Mouse (Mus musculus): ENCODE results near the gene Hsp90aa1. TPM values are rescaled to one million over a fixed set of nuclear protein-coding genes. Genes with fewer than 3 reads are reported as not detected.
A peak's percentile ranks its signal among the peaks of the same experiment; 100 is the strongest.
"Not testable (repeated sequence)": the region's sequence is repeated elsewhere in the genome, so short reads cannot be mapped to it uniquely, and the experiment has no call there.

The Hsp90aa1 gene
- 622 and 694 TPM in 2 replicates for polyA plus RNA-seq (2015; fragmentation: Nextera tagmentation; extraction: Ambion mirVana)

DNA sequence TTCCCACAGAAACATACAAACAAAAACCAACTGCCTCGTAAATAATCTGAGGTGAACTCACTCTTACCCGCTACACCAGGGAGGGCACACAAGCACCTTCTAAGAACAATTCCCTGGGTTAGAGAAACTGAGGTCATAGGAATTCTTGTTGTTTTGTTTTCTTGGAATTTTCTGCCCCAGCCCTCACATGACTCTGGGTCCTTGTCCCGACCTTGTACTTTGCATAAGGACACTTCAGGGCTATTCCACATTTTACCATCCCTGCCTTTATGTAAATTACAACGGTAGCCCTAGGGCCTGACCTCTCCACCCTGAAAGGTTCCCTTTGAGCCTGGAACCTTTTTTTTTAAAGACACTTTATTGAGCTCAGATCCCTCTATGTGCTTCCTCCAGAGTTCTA is at the start of gene Hsp90aa1:
TSS of gene Hsp90aa1 (minus strand) at position 173 of the 400 bp plus-strand sequence.
- ATAC-seq (replicated peaks; ENCODE audit: extremely low read depth, insufficient read depth, low FRiP score): no peak
- 44% methylated on average over 4 of the region's 4 CpGs for WGBS
- Histone ChIP-seq H3K4me1 (ENCODE audit: control insufficient read depth, insufficient read depth, low read length) (peaks cover 20% of the 10 kb centered on the region), H3K27me3 (ENCODE audit: control insufficient read depth, insufficient read depth, low read length) (no peaks in the 10 kb centered on the region), H3K36me3 (ENCODE audit: control insufficient read depth, insufficient read depth) (no peaks in the 10 kb centered on the region), H3K9me3 (replicated peaks; ENCODE audit: control insufficient read depth, low read length) (no peaks in the 10 kb centered on the region), H3K9ac (ENCODE audit: low read length) (peak within 1 kb of the TSS; percentile 44), H3K4me2 (ENCODE audit: low read depth, low read length) (peak within 1 kb of the TSS; percentile 56), H3K4me3 (ENCODE audit: low read length) (peak within 1 kb of the TSS; percentile 31), H3K27ac (ENCODE audit: low read length) (peak within 1 kb of the TSS; percentile 64)

GRCm38 (mm10) chr12:110750770-110751439 is 48.4 kb upstream of the Hsp90aa1 start:
- H3K4me3 ChIP-seq (ENCODE audit: low read length): no peak overlapping the region
- H3K27ac ChIP-seq (ENCODE audit: low read length): no peak overlapping the region
- no peaks in the 10 kb centered on the region for H3K27me3 ChIP-seq (ENCODE audit: control insufficient read depth, insufficient read depth, low read length)
- no peak for ATAC-seq (replicated peaks; ENCODE audit: extremely low read depth, insufficient read depth, low FRiP score)
- 69% methylated on average over 10 of the region's 10 CpGs for WGBS
- H3K9ac ChIP-seq (ENCODE audit: low read length): no peak overlapping the region
- H3K36me3 ChIP-seq (ENCODE audit: control insufficient read depth, insufficient read depth): peaks cover 9% of the 10 kb centered on the region; the same call in 1 of the 2 replicates
- no peaks in the 10 kb centered on the region; the same call in 1 of the 2 replicates for H3K9me3 ChIP-seq (replicated peaks; ENCODE audit: control insufficient read depth, low read length)
- H3K4me1 ChIP-seq (ENCODE audit: control insufficient read depth, insufficient read depth, low read length): no peaks in the 10 kb centered on the region
- no peak overlapping the region for H3K4me2 ChIP-seq (ENCODE audit: low read depth, low read length)

GRCm38 (mm10) chr12:110738158-110738921 is 35.8 kb upstream of the Hsp90aa1 start:
- Histone ChIP-seq H3K9ac (ENCODE audit: low read length) (peak overlapping the region; percentile 98), H3K4me1 (ENCODE audit: control insufficient read depth, insufficient read depth, low read length) (peaks cover 20% of the 10 kb centered on the region), H3K27me3 (ENCODE audit: control insufficient read depth, insufficient read depth, low read length) (no peaks in the 10 kb centered on the region), H3K36me3 (ENCODE audit: control insufficient read depth, insufficient read depth) (no peaks in the 10 kb centered on the region), H3K4me2 (ENCODE audit: low read depth, low read length) (peak overlapping the region; percentile 92), H3K9me3 (replicated peaks; ENCODE audit: control insufficient read depth, low read length) (no peaks in the 10 kb centered on the region), H3K4me3 (ENCODE audit: low read length) (peak overlapping the region; percentile 100), H3K27ac (ENCODE audit: low read length) (peak overlapping the region; percentile 90)
- ATAC-seq (replicated peaks; ENCODE audit: extremely low read depth, insufficient read depth, low FRiP score): peak; percentile 47
- WGBS: under 1% methylated on average over 59 of the region's 72 CpGs

DNA sequence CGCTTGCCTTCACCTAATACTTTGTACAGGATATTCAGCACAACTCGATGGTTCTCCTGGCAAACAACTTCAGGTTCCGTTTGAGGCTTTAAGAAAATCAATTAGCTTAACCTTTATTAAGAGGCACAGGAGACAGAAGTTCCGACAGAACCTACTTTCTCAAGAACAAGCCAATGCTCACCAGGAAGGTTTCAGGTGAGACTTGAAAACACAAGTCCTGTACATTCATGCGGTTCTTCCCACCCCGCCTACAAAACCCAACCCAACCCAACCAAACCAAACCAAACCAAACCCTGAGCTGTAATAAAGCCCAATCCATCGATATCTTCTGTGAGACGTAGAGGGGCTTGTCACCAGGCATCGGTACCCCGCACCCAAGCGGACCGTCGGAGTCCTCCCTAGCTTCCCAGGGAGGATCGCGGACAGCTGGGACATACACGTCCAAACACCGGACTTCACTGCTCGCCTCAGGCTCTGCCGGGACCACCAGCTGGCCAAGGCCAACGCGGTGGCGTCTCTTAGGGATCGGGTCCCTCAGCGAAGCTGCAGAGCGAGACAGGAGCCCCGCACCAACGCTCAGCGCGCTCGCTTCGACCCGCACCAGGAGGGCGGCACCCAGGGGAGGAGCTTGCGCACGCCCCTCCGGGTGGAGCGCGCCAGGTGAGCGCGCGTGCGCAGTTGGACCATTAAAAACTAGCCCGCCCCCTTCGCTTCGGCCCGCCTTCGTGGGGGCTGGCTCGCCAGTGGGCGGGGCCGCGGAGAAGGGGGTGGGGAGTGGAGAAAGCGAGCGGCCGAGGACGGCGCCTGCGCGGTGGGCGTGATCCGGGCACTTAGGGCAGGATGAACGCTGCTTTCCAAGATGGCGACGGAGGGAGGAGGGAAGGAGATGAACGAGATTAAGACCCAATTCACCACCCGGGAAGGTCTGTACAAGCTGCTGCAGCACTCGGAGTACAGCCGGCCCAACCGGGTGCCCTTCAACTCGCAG is 34.9 kb upstream of the Hsp90aa1 start, which contains the start of gene Wdr20:
TSS of gene Wdr20 (plus strand) at position 775 of the 988 bp plus-strand sequence.
- Histone ChIP-seq H3K9me3 (replicated peaks; ENCODE audit: control insufficient read depth, low read length) (no peaks in the 10 kb centered on the region), H3K36me3 (ENCODE audit: control insufficient read depth, insufficient read depth) (no peaks in the 10 kb centered on the region), H3K9ac (ENCODE audit: low read length) (peak within 1 kb of the TSS; percentile 98), H3K27me3 (ENCODE audit: control insufficient read depth, insufficient read depth, low read length) (no peaks in the 10 kb centered on the region), H3K4me1 (ENCODE audit: control insufficient read depth, insufficient read depth, low read length) (peaks cover 20% of the 10 kb centered on the region), H3K4me3 (ENCODE audit: low read length) (peak within 1 kb of the TSS; percentile 100), H3K4me2 (ENCODE audit: low read depth, low read length) (peak within 1 kb of the TSS; percentile 92), H3K27ac (ENCODE audit: low read length) (peak within 1 kb of the TSS; percentile 90)
- ATAC-seq (replicated peaks; ENCODE audit: extremely low read depth, insufficient read depth, low FRiP score): peak; percentile 98
- WGBS: under 1% methylated on average over 69 of the region's 69 CpGs

DNA sequence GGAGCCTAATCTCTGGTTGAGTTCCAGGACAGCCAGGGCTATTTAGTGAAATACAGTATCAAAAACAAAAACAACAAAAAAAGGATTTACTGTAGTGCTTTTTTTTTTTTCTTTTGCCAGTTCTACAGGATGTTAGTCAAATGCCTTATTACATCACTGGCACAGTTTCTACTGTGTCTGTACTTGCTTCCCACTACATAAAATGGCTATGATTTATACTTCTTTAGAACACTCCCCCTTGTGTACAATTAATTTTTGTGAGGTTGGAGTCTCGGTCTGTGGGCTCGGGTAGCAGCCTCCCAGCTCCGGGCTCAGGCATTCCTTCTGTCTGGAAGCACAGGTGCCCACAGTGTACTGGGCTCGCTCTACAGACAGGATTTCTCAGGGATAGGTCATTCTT is 34.1 kb upstream of the Hsp90aa1 start:
- Histone ChIP-seq H3K27me3 (ENCODE audit: control insufficient read depth, insufficient read depth, low read length) (no peaks in the 10 kb centered on the region), H3K36me3 (ENCODE audit: control insufficient read depth, insufficient read depth) (no peaks in the 10 kb centered on the region), H3K4me3 (ENCODE audit: low read length) (peak overlapping the region; percentile 100), H3K4me2 (ENCODE audit: low read depth, low read length) (peak overlapping the region; percentile 71), H3K4me1 (ENCODE audit: control insufficient read depth, insufficient read depth, low read length) (peaks cover 20% of the 10 kb centered on the region), H3K27ac (ENCODE audit: low read length) (no peak overlapping the region), H3K9me3 (replicated peaks; ENCODE audit: control insufficient read depth, low read length) (no peaks in the 10 kb centered on the region), H3K9ac (ENCODE audit: low read length) (peak overlapping the region; percentile 63)
- no peak for ATAC-seq (replicated peaks; ENCODE audit: extremely low read depth, insufficient read depth, low FRiP score)
- WGBS: 11% methylated on average over 4 of the region's 4 CpGs

- 91% methylated on average over 3 of the region's 3 CpGs for WGBS
- H3K27ac ChIP-seq (ENCODE audit: low read length); H3K4me1 ChIP-seq (ENCODE audit: control insufficient read depth, insufficient read depth, low read length); H3K9me3 ChIP-seq (replicated peaks; ENCODE audit: control insufficient read depth, low read length); ATAC-seq (replicated peaks; ENCODE audit: extremely low read depth, insufficient read depth, low FRiP score); H3K9ac ChIP-seq (ENCODE audit: low read length); H3K36me3 ChIP-seq (ENCODE audit: control insufficient read depth, insufficient read depth); H3K4me3 ChIP-seq (ENCODE audit: low read length); H3K27me3 ChIP-seq (ENCODE audit: control insufficient read depth, insufficient read depth, low read length); H3K4me2 ChIP-seq (ENCODE audit: low read depth, low read length): not testable (repeated sequence)
Observed at GRCm38 (mm10) chr12:110733254-110733653, 30.7 kb upstream of the Hsp90aa1 start.

GRCm38 (mm10) chr12:110726428-110726827 is 23.9 kb upstream of the Hsp90aa1 start:
- H3K4me3 ChIP-seq (ENCODE audit: low read length): no peak overlapping the region
- H3K9me3 ChIP-seq (replicated peaks; ENCODE audit: control insufficient read depth, low read length): no peaks in the 10 kb centered on the region
- no peak overlapping the region for H3K9ac ChIP-seq (ENCODE audit: low read length)
- ATAC-seq (replicated peaks; ENCODE audit: extremely low read depth, insufficient read depth, low FRiP score): no peak
- no peak overlapping the region for H3K4me2 ChIP-seq (ENCODE audit: low read depth, low read length)
- WGBS: 53% methylated on average over 1 of the region's 1 CpGs
- H3K36me3 ChIP-seq (ENCODE audit: control insufficient read depth, insufficient read depth): no peaks in the 10 kb centered on the region
- no peak overlapping the region for H3K27ac ChIP-seq (ENCODE audit: low read length)
- no peaks in the 10 kb centered on the region for H3K27me3 ChIP-seq (ENCODE audit: control insufficient read depth, insufficient read depth, low read length)
- no peaks in the 10 kb centered on the region for H3K4me1 ChIP-seq (ENCODE audit: control insufficient read depth, insufficient read depth, low read length)

DNA sequence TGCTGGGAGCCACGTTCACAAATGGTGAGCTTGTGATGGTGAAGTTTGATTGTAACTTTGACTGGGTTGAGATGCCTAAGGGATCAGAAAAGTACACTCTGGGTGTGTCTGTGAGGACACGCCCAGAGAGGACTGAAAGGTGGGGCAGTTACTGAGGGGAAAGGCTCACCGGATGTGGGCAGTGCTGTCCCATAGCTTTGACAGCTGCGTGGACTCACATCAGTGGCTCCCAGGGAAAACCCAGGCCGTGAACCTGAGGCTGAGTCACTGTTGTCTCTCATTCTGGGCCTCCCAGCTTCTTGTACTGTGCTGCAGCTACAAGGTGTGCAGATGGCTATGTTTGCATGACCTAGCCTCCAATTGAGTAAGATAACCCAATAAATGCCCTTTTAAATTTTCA is 23.0 kb upstream of the Hsp90aa1 start:
- no peak overlapping the region for H3K4me3 ChIP-seq (ENCODE audit: low read length)
- no peaks in the 10 kb centered on the region for H3K4me1 ChIP-seq (ENCODE audit: control insufficient read depth, insufficient read depth, low read length)
- H3K27ac ChIP-seq (ENCODE audit: low read length): no peak overlapping the region
- no peak overlapping the region for H3K4me2 ChIP-seq (ENCODE audit: low read depth, low read length)
- no peaks in the 10 kb centered on the region for H3K36me3 ChIP-seq (ENCODE audit: control insufficient read depth, insufficient read depth)
- 0 out of 2 replicates have a peak, but pooled peaks cover under 1% of the 10 kb centered on the region for H3K27me3 ChIP-seq (ENCODE audit: control insufficient read depth, insufficient read depth, low read length)
- no peak overlapping the region for H3K9ac ChIP-seq (ENCODE audit: low read length)
- no peak for ATAC-seq (replicated peaks; ENCODE audit: extremely low read depth, insufficient read depth, low FRiP score)
- WGBS: 83% methylated on average over 5 of the region's 5 CpGs
- no peaks in the 10 kb centered on the region for H3K9me3 ChIP-seq (replicated peaks; ENCODE audit: control insufficient read depth, low read length)

Data from heart, embryonic 16.5 days (tissue).